Mouse (Mus musculus) right cerebral cortex, postnatal 4 days (tissue): Measurements from ENCODE around the gene Clnk.
A peak's percentile ranks its signal among the peaks of the same experiment; 100 is the strongest.
"Not testable (repeated sequence)": the region's sequence is repeated elsewhere in the genome, so short reads cannot be mapped to it uniquely, and the experiment has no call there.

Experiments
- DNase-seq: peaks from one replicate; pipeline ENCODE4 v3.0.0-alpha.2; 2022

Gene Clnk

DNA sequence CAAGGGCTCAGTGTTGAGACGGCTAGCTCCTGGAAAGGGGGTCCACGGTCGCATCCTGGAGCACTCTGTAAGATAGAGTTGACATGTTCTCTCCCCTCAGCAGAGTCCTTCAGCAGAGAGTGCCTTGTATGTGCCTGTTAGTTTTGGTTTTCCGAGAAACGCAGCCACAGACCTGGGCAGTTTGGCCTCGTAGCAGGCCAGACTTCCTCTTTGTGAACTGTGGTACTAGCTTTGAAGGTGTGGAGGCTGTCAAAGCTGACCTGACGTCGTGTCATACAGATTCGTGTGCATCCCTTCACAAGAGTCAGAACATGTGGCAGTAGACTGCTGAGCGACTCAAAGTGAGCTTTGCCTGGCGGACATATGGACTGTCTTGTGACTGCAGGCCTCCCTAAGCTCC, at the start of gene Clnk:
Gene Clnk (minus strand): TSS at position 191 of the 400 bp plus-strand sequence.
- DNase-seq, result no peak

DNA sequence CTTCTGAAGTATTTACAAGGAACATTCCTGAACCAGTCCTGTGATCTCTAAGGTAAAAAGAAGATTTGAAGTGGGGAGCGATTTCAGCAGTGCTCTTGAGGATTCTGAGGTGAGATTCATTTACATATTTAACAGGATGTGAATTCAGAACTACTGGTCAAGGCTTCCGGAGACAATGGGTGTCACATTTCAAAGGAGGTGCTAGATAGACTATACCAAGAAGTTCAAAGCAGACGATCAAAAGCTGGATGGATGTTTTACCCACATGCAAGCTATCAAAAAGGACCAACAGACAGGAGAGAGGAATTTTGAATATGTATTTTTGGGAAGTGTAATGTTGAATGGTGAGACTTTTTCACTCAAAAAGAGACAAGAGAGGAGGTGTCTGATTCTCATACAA, 28.7 kb upstream of the Clnk start:
- DNase-seq, result no peak

DNA sequence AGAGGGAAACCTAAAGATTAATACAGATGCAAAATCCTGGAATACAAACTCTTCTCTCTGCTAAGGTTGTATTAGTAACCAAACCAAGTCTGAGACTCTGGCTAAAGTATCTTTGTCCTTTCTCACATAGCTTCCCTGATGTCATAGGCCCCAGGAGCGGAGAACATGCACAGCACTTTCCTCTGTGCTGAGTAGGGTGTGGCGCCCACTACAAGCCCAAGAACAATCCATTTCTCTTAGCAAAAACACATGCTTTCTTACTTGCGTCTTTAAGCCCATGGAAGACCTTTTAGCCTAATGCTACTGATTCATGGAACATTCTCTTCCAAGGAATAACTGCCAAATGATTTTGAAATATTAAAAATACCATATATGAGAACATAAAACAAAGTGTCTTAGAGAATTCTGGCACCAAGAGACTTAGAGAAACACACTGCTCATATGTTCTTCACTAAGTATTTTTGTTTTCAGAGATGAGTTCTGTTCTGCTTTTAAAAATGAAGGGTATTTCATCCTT, 28.0 kb upstream of the Clnk start:
- DNase-seq, result no peak

DNA sequence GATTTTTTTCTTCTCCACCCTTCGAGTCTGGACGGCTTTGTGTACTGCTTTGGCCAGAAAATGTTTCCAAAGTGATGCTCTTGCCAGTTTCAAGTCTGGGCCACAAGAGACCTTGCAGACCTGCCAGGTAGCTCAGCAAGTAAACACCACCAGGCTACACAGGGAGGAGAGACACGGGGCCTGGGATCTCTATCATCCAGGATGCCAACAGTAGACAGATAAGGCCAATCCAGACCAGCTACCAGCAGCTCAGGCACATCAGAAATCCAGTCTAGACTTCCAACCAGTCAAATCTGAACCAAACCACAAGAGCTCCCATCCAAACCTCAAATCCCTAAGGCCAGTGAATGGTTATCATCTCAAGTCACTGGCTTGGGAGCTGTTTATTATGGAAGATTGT, 26.3 kb upstream of the Clnk start:
- DNase-seq, result no peak

DNA sequence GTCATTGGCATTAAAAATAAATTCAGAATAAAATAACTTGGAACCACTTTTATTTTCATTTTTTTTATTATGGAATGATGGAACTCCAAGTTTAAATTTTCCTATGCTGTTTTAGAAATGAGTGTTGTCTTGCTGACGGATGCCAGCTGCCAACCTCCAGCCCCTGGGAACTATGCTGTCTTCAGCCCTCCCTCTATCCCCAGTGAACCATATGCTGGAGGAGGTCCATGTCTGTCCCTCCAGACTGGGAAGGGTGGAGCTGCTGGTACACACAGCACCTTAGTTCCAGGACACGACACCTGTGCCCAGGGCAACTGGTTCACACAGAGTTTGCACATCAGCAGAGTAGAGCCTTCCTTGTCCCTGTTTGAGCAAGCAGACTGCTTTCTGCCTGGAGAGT, 22.4 kb upstream of the Clnk start:
- DNase-seq, result no peak

DNA sequence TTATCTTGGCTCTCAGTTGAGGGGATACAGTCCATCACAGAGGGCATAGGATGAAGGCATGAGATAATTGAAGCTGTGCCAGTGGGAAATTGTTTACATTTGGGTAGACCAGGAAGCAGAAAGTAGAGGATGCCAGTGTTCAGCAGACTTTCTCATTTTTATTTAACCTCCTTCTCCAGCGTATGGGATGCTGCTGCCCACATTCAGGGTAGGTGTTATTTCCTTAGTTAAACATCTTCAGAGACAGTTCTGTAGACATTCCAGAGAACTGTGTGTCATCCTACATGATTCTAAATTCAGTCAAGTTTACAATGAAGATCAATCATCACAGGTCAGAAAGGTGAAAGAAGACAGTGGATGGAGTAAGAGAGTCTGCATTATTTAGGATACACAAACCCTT, 12.0 kb upstream of the Clnk start:
- DNase-seq, result no peak

DNA sequence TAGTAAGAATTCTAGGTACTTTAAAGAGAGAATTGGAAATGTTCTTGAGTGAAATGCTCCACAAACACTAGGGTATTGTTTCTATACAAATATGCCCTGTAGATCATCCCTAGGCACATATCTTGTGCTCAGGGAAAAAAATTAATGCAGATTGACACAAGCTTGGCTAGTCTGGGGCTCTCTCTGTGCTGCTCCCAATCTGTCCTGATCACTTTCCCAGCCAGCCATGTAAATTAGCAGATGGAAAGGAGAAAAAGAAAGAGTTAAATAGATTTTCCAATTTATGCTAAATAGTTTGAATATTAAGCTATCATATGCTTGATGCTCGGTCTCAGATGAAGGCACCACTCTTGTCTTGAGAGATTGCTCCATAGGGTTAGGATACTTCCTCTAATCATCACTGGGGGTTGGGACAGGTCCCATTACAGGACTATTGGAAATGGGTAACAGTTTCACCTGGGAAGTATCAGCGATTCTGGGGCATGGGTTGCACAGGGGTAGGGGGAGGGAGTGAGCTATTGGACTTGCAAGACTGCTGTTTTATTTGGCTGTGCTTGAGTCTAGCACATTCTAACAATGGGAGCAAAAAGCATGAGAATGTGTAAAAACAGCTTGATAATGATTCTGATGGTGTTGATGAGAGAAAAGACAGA, 10.1 kb upstream of the Clnk start:
- no peak for DNase-seq

DNA sequence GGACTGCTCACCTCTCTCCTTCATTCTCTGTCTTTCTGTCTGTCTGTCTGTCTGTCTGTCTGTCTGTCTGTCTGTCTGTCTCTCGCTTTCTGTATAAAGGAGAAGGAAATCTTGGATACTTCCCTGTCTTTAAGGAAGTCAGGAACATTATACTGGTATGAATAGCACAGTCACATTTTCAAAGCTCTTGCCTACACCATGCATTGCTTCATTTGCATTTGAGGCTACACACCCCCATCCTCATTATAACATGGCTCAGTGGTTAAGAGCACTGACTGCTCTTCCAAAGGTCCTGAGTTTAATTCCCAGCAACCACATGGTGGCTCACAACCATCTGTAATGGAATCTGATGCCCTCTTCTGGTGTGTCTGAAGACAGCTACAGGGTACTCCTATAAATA, 6.0 kb upstream of the Clnk start:
- not testable (repeated sequence) for DNase-seq

DNA sequence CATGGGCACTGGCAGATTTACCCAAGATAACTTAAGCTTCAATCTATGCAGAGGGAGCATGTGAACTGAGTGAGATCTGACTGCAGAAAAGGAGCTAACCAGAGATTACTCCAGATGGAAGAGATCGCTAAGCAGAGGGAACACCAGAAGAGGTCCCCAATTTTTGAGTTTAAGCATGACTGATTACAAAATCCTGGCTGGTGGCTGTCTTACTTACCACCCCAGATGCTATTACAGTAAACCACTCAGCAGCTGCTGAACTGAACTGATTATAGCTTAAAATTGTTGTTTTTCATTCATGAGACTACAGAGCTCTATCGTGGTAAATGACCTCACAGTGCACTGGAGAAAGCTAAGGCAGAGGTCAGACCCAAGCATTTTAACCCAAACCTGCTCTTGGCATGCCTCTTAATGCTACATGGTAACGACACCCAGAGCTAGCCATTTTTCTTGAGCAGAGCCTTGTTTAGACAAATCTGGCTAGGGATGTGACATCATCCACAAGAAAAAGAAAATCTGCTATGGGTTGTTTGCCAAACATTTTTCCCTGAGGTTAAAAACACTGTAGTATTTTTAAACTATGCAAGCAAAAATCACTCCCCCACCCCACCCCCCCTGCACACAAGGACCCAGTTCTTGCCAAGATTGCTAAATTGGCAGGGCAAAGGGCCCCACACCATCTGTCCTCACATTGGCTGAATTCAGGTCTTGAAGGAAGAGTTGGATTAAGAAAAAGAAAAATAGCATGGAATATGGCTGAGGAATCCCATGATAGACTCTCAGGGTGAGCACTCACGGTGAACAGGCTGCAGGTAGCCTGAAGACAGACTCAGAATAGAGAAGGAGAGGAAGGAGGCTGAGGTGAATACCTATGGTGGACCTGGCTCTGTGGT, 5.4 kb upstream of the Clnk start:
- peak; percentile 23 for DNase-seq

DNA sequence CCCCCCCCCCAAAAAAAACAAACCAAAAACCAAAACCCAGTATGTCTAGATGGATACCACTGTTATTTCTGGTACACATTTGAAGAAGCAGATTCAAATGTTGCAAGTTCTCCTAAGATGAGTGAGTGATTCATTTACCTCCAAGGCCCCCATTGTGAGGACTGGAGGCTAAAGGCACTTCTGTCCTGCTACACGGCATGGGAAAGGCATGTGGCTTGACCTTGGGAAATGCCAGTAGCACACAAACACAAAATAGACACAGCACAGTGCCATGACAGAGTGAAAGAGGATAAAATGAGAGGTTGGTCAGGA, 4.8 kb upstream of the Clnk start:
- no peak for DNase-seq

DNA sequence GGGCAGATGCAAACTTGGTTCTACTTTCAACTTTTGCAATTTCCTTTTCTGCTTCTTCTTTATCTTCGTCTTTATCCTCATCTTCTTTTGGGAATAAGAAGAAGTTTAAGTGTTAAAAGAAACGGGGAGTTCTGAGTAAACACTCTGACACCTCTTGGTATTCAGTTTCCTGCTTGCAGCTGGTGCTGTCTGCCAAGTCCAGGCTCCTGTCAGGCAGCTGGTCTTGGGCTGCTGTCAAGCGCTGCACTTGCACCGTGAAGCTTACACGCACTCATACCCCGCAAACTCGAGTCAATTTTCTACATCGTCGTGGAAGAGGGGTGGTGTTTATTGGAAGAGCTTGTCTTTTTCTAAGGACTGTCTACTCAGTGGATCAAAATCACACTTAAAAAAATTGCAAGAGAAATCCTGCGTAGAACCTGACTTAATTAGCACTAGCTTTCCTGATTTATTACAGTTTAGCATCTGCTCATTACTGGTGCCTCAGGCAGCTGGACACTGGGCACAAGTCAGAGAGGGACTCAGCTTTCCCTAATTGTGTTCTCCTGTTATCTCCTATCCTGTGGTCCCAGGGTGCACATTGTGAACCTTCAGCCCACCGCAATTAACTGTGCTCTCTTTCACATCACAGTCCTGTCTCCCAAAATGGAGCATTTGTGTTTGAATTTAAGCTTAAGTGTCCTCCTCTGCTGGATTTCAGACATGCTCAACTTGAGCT, 3.5 kb upstream of the Clnk start:
- no peak for DNase-seq

DNA sequence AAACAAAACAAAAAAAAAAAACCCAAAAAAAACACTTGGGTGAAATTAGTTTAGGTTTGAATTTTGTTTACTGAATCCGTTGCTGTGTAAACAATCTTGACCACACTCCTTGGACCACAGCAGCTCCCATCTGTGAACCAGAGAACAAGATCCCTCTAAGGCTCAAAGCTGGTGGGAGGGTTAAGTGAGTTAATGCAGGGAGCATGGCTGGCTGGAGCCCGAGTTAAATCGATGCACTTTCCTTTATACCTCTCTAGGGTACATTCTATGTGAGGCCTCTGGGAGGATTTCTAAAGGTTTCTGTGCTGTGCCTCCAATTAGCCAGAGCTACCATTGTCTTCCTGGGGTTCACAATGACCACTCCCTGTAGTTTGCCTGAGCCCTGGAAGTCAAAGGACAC, 1.2 kb downstream of the Clnk start:
- no peak for DNase-seq

DNA sequence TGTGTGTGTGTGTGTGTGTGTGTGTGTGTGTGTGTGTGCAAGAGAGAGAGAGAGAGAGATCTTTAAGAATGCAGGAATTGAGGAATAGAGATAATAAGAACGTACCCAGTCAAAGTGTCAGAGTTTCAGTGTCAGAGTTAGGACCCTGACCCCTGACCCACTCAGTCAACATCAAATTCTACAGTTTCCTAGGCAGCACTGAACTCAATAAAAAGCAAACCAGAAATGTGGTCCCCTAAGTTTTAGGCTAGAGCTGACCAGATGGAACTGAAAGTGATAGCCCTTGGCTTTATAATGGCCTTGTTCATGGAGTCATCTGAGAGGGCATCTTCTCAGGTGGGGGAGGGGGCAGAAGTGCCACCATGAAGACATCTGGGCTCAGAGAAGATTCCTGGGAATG, 1.7 kb downstream of the Clnk start:
- DNase-seq, result no peak

DNA sequence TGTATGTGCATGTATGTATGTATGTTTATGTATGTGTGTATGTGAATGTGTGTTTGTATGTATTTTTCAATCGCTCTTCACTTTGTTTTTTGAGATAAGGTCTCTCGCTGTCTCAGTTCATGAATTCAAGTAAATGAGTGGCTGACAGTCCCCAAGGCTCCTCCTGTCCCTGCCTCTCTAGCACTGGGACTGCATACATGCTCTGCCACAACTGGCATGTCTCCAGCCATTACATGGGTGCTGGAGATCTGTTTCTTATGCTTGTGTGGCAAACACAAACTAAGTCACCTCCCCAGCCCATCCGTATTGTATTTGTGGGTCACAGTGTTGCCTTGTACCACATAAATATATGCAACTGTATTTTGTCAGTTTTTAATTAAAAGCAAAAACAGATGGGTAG, 3.7 kb downstream of the Clnk start:
- DNase-seq, result no peak

DNA sequence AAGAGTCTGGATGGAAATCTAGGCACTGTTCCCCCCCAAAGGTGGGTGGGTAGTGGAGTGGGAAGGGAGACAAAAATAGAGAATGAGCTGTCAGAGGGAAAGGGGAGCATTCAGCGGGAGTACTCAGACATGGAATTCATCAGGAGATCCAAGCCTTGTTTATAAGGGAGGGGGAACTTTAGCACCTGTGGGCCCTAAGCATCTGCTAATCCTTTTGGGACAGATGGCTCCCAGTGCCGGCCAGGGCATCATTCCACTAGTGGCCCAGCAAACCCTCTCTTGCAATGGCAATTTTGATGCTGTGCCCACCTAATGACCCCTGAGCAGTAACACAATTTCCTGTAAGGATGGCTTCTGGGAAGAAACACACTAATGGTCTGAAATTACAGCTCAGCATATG, 5.0 kb downstream of the Clnk start:
- no peak for DNase-seq

DNA sequence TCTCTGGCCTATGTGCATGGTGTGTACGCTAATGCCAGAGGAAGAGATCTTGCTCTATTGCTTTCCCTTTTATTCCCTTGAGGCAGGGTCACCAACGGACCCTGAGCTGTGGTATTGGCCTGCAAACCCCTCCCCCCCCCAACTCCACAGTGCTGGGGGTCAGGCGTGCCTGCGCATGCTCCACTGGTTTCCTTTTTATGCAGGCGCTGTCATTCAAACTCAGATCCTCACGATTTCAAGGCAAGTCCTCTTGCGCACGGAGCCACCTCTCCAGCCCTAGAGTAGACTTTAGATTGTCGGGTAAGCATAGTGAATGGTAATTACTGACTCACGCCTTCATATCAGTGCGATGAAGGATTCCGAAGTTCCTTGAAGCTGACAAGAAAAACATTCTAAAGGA, 6.1 kb downstream of the Clnk start:
- DNase-seq, result no peak

DNA sequence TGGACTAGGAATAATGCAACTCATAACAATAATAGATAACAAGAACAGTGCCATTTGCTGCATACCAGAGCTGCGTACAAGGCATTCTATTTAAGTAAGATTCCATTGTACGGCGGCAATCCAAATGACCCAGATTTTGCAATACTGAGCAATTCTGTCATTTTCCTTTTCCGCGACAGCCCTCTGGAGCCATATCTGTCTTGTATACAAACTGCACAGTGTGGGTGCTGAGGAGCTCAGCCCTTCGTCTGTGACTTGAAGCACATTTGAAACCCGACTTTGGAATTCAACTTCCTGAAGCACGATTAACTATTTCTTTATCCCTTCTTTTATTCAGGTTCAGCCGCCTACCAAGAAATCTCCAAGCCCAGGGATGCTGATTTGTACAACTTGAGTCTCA, 6.6 kb downstream of the Clnk start:
- no peak for DNase-seq

DNA sequence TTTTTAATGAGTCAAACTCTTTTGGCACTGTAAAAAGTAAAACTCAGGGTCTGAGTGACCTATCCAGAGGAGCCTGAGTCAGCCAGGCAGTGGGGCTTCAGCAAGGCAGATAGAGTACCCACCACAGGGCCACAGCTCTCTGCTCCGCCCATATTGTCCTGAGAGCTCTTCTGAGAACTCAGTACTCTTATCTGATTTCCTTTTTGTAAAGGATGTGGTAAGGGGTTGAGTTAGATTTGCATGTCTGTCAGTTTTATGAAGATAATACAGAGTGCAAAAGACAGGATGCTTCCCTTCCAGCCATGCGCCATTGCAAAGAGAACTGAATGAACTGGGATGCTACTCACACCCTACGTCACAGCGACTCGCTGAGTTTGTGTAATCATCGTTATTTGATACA, 12.0 kb downstream of the Clnk start:
- DNase-seq, result no peak

DNA sequence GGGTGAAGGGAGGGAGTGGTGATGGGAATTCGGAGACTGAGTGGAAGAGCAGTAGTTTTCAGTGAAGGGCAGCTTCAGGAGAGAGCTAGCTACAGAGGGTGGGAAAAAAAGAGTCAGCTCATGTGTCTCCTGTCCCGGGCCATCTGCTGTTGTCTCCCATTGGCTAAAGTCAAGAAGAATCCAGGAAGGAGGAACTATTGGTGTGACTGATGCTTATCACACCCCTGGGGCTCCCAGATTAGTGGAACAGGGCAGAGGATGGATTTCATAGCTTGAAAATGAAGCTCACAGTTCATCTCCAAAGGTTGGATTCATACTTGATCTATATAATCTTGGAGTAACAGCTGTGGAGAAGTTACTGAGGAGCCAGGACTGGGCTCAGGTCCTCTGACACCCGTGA, 13.6 kb downstream of the Clnk start:
- no peak for DNase-seq

DNA sequence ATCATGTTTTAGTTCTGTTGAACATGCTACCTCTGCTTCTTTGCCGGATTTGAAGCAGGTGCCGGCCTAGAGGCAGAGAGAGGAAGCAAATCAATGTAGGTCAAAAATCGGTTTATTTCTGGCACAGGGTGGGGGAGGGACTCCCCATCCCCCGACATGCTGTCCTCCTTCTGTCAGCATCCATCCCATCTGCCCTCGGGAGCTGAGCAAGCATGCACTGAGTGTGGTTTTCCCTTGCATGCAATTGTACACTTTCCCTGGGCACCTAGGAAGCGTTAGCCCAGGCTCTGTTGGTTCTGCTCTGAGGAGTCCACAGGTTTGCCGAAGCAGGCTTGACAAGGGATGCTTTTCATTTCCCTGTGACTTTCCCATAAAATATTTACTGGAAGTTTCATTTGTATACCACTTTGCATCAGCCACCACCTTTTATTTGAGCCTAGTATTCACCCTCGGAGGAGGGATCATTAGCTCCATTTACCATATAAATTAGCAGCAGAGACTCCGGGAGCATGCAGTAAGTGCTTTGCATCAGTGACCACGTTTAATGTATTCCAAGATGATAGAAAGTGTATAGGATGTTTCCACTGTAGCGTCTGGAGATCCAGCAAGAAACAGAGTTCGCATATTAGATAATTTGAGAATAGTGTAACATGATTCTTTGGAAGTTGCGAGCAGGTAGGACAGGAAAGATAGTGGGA, 14.2 kb downstream of the Clnk start:
- no peak for DNase-seq

DNA sequence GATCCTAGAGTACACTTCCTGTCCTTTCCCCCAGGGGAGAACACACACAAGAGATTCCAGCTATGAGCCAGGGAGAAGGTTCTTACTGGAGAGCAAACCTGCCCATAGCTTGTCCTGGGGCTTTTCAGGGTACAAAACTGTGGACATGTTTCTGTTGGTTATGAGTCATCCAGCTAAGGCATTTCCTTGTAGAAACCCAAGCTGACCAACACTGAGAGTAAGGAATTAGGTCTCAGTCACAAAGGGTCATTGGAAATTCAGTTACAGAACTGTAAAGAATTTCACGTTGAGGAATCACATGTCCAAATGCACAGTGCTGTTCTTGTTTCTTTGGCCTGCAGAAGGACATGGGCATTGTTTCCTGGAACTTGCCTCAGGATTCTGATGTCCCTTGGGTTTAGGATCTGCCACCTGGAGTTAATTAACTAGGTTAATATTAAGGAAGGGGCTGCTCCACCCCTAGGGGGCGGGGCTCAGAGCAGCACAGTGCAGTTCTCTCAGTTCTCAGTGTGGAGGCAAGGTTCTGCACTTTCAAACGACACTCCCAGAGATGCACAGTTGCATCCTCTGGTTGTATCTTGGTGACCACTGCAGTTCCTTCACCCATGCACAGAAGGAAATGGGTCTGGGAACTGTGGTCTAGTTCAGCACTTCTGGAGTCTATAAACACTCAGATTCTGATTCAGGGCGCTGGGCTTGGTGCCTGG, 18.4 kb downstream of the Clnk start:
- DNase-seq, result no peak

DNA sequence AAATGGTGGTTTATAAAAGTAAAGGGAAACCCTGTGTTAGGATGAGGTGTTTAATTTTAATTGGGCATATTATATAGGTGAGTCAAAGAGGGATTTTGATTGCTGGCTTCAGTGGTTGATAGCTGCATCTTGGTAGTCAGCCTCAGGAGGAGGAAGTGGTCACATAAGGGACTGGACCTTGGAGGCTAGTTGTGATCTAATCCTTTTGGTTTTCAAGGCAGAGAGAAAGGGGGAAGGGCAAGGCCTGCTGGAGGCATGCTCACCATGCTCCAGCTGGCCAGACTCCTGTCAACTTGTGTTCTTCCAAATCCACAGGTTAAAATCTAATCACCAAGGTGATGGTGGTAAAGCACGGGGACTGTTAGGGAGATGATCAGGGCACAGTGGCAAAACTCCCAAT, 19.0 kb downstream of the Clnk start:
- DNase-seq, result no peak

DNA sequence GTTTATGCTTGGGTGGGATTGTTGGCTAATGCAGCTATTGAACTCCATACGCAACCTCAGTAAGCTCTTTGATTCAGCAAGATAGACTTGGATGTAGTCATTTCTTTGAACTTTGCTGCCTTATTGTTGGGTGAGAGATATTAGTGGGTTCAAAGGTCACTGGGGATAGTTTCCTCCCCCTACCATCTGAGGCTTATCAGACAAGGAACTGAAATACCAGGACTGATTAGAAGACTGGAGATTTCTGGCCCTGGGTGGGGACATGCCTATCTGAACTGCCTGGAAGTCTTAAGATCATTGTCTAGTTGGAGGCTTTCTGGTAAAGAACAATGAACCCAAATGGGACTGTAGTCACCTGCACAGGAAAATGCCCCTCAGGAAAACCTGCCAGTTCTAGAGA, 26.4 kb downstream of the Clnk start:
- no peak for DNase-seq
